Mouse (Mus musculus) stomach, embryonic 14.5 days (tissue): ENCODE data around the gene Pigs. TPM values are rescaled to one million over a fixed set of nuclear protein-coding genes. Genes with fewer than 3 reads are reported as not detected.

ENCODE experiments used
- ATAC-seq: fragments of 200-750 bp; cut with Nextera tagmentation; 2 replicates; pipeline ENCODE4 v1.8.0; 2017; ENCODE audit warnings: low read depth, moderate TSS enrichment; ENCODE audit not compliant: insufficient number of reproducible peaks, insufficient read depth, low FRiP score
- H3K27ac ChIP-seq: fragments of 300-500 bp; sonication (generic); 2 replicates; pipeline ENCODE4 v1.5.1; 2014; ENCODE audit warnings: mild to moderate bottlenecking, low read length, moderate library complexity, mixed read lengths
- H3K27me3 ChIP-seq: fragments of 300-500 bp; sonication (generic); 2 replicates; pipeline ENCODE4 v1.6.1; 2014; ENCODE audit warnings: low read length, control low read depth, mixed read lengths; ENCODE audit not compliant: control insufficient read depth, insufficient read depth
- H3K36me3 ChIP-seq: fragments of 300-500 bp; sonication (generic); 2 replicates; pipeline ENCODE4 v1.6.1; 2014; ENCODE audit warnings: mild to moderate bottlenecking, control low read depth, low read length, moderate library complexity, mixed read lengths; ENCODE audit not compliant: control insufficient read depth, insufficient read depth
- H3K4me1 ChIP-seq: fragments of 300-500 bp; sonication (generic); 2 replicates; pipeline ENCODE4 v1.6.1; 2014; ENCODE audit warnings: low read length, control low read depth, mixed read lengths; ENCODE audit not compliant: control insufficient read depth, insufficient read depth
- H3K4me2 ChIP-seq: fragments of 300-500 bp; sonication (generic); replicated peaks from 2 replicates; pipeline ENCODE4 v1.6.1; 2014; ENCODE audit warnings: low read depth, low read length, control low read depth
- H3K4me3 ChIP-seq: fragments of 300-500 bp; sonication (generic); 2 replicates; pipeline ENCODE4 v1.5.1; 2014; ENCODE audit warnings: low read depth, low read length, control low read depth
- H3K9ac ChIP-seq: fragments of 300-500 bp; sonication (generic); replicated peaks from 2 replicates; pipeline ENCODE4 v1.6.1; 2014; ENCODE audit warnings: low read depth, mild to moderate bottlenecking, control low read depth, low read length, moderate library complexity, mixed read lengths
- H3K9me3 ChIP-seq: fragments of 300-500 bp; sonication (generic); 2 replicates; pipeline ENCODE4 v1.6.1; 2016; ENCODE audit warnings: low read depth, low read length, control low read depth; ENCODE audit not compliant: control insufficient read depth
- WGBS: fragments of 180-500 bp; shearing (Covaris S2); extraction: QIAGEN DNeasy Blood & Tissue Kit; methylation state at CpG from one replicate; pipeline ENCODE4 v1.1.7; 2014; 5-methylcytosine and 5-hydroxymethylcytosine counted together
- polyA plus RNA-seq: library from polyadenylated mRNA; unstranded; fragments of >200 nt; fragmentation: Nextera tagmentation; extraction: Ambion mirVana; gene quantifications from 2 replicates; pipeline ENCODE4 v1.2.1, GENCODE M21; 2014

Gene Pigs
- polyA plus RNA-seq, 1 experiment from 2014 or later, result 67.7 TPM

DNA sequence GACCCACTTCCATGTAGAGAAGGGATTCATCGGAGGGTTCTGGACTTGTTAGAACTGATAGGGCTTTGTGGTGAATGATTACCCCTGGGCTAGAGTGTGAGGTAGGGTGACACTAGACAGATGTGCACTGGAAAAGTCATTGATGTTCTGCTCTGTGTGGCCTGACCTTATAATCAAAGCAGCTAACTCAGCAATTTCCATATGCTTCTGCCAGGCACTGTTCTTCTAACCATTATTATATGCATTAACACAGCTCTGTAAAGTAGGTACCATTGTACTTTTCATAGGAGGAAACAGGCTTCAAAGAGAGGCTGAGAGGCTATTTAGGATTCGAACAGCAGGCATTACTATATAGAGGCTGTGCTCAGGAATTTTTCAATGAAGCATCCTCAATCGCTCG, 1.0 kb upstream of the Pigs start:
- no peak overlapping the region for H3K4me2 ChIP-seq
- no peaks in the 10 kb centered on the region for H3K36me3 ChIP-seq
- no peak overlapping the region for H3K4me3 ChIP-seq
- no peak for ATAC-seq
- 0 out of 2 replicates have a peak, but pooled peaks cover 3% of the 10 kb centered on the region for H3K4me1 ChIP-seq
- H3K9me3 ChIP-seq, result no peaks in the 10 kb centered on the region
- no peak overlapping the region for H3K9ac ChIP-seq
- no peak overlapping the region for H3K27ac ChIP-seq
- no peaks in the 10 kb centered on the region for H3K27me3 ChIP-seq
- WGBS, result 93% methylated on average over 4 of the region's 4 CpGs

DNA sequence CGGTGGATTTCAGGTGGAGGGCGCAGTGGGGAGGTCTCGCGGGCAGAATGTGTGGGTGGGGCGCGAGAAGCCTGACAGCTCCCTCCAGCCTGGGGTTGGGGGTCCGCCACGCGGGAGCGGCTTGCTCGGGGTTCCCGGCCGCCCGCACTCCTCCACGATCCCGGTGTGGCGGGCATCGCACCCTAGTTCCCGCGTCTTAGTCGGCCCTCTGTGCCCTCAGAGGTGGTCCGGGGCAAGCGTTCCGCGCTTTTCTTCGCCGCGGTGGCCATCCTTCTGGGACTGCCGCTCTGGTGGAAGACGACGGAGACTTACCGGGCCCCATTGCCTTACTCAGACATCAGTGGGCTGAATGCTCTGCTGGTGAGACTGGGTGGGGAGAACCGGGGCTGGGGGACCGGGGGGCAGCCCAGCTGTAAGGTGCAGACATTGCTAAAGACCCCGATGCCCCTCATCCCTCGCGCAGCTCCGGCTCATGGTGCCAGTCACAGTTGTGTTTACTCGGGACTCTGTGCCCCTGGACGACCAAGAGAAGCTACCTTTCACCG, 369 bp downstream of the Pigs start:
- Histone ChIP-seq H3K9ac (peak overlapping the region; percentile 60), H3K27me3 (no peaks in the 10 kb centered on the region), H3K4me1 (no peaks in the 10 kb centered on the region), H3K9me3 (no peaks in the 10 kb centered on the region), H3K4me2 (peak overlapping the region; percentile 89), H3K27ac (no peak overlapping the region), H3K4me3 (peak overlapping the region; percentile 77), H3K36me3 (no peaks in the 10 kb centered on the region)
- under 1% methylated on average over 37 of the region's 41 CpGs for WGBS
- ATAC-seq, result peak; percentile 46

DNA sequence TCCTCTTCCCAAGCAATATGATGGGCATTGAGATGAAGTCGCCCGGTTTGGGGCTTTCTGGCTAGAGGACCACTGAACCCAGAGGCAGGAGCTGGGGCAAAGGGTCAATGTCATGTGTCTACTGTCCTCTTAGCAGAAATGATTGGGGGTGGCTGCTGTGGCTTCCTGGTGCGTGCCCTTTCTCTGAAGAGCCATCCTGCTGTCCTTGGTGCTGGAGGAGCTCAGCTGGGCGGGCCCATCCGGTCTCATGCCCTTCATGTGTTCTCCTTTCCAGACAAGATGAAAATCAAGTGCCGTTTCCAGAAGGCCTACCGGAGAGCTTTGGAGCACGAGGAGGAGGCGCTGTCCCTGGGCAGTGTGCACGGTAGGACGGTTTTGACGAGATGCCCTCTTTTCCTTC, 4.5 kb downstream of the Pigs start:
- Histone ChIP-seq H3K36me3 (peaks cover 14% of the 10 kb centered on the region), H3K27me3 (no peaks in the 10 kb centered on the region), H3K9ac (no peak overlapping the region), H3K4me2 (no peak overlapping the region), H3K4me1 (no peaks in the 10 kb centered on the region), H3K4me3 (no peak overlapping the region), H3K27ac (no peak overlapping the region), H3K9me3 (no peaks in the 10 kb centered on the region)
- 93% methylated on average over 12 of the region's 12 CpGs for WGBS
- ATAC-seq, result no peak

DNA sequence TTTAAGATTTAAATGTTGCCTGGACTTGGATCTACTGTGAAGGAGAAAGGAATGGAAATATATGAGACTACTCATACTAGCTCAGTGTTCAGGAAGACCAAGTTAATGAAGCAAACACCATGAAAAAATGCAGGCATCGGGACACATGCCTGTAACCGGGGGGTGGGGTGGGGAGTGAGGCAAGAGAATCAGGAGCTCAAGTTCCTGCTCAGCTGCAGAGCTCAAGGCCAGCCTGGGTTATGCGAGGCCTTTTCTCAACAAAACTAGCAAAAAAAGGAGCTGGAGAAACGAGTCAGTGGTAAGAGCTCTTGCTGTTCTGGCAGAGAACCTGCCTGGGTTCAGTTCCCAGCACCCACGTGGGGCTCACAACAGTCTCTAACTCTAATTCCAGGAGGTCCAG, 5.8 kb downstream of the Pigs start:
- no peaks in the 10 kb centered on the region for H3K4me1 ChIP-seq
- no peak overlapping the region for H3K27ac ChIP-seq
- peaks cover 15% of the 10 kb centered on the region for H3K36me3 ChIP-seq
- H3K9me3 ChIP-seq, result no peaks in the 10 kb centered on the region
- H3K27me3 ChIP-seq, result no peaks in the 10 kb centered on the region
- no peak overlapping the region for H3K4me2 ChIP-seq
- H3K9ac ChIP-seq, result no peak overlapping the region
- no peak overlapping the region for H3K4me3 ChIP-seq
- no peak for ATAC-seq
- WGBS, result 89% methylated on average over 5 of the region's 5 CpGs

DNA sequence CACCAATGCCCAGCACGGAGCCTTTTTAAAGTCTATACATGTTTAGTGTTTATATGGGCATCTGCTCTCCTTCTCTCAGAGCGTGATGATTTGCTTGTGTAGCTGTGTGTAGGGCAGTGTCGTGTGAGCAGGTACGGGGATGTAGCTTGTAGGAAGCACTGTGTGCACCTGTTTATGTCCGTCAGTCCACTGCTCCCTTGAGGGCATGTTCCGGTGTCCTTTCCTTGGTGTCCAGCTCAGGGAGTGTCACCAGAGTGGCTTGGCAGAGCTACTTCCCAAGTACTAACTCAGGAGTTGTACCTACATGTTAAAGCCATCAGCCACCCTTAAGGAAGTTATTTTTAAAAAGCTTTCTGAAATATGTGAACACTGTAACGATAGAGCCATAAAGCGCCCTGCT, 8.8 kb downstream of the Pigs start:
- Histone ChIP-seq H3K4me1 (no peaks in the 10 kb centered on the region), H3K27me3 (no peaks in the 10 kb centered on the region), H3K27ac (no peak overlapping the region), H3K36me3 (peaks cover 17% of the 10 kb centered on the region), H3K4me3 (no peak overlapping the region), H3K4me2 (no peak overlapping the region), H3K9me3 (no peaks in the 10 kb centered on the region), H3K9ac (no peak overlapping the region)
- WGBS, result 92% methylated on average over 8 of the region's 8 CpGs
- ATAC-seq, result no peak

DNA sequence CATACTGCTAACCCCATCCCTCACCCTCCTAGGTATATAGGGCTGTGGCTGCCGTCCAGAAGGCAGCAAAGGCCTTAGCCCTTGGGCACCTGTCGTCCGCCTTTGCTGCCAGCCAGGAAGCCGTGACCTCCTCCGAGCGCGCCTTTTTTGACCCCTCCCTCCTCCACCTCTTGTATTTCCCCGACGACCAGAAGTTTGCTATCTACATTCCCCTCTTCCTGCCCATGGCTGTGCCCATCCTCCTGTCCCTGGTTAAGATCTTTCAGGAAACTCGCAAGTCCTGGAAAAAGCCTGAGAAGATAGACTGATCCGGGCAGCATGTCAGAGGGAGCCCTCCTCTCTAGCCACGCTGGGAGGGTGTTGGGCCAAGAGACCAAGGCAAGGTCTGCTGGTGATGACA, 13.5 kb downstream of the Pigs start:
- H3K4me1 ChIP-seq, result peaks cover 19% of the 10 kb centered on the region
- H3K4me3 ChIP-seq, result no peak overlapping the region
- H3K9me3 ChIP-seq, result no peaks in the 10 kb centered on the region
- no peak overlapping the region for H3K27ac ChIP-seq
- H3K4me2 ChIP-seq, result no peak overlapping the region
- no peaks in the 10 kb centered on the region for H3K27me3 ChIP-seq
- no peak for ATAC-seq
- H3K36me3 ChIP-seq, result peaks cover 6% of the 10 kb centered on the region
- H3K9ac ChIP-seq, result no peak overlapping the region
- 79% methylated on average over 12 of the region's 12 CpGs for WGBS

DNA sequence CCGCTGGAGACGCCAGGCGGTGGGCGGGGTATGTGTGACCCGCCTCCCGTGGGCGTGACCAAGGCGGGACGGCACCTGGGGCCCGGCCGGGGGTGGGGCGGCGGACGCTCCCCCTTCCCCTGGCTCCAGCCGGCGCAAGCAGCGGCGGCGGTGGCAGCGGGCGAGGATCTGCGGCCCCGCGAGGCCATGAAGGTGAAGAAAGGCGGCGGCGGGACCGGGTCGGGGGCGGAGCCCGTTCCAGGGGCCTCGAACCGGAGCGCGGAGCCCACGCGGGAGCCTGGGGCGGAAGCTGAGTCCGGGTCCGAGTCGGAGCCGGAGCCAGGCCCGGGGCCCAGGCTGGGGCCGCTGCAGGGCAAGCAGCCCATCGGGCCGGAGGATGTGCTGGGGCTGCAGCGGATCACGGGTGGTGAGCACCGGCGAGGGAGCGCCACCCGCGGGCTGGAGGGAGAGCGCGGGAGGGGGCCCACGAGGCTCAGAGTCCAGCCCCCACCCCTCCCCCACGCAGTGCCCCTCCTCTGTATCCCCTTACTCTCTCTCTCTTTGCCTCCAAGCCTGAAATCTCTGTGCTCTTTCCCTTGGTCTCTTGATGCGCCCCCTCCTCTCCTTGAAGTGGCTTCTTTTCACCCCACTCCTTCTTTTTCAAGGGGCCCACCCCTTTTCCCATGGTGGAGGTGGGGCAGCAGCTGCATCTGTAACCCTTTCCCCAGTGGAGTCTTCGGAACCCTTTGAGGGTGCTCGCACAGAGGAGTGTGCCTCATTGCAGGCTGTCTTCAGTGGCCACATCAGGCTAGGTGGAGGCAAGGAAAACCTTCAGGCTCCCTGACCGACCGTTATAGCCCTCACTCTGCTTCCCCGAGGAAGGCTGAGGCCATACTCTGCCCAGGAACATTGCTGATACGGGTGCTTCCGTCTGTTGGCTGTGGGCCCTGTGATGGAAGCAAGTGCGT, 15.4 kb downstream of the Pigs start, which contains the start of gene Unc119:
Unc119 (plus strand) TSS at position 102 of the 947 bp plus-strand sequence.
- Histone ChIP-seq H3K4me2 (peak within 1 kb of the TSS; percentile 84), H3K4me1 (peaks cover 19% of the 10 kb centered on the region), H3K27me3 (no peaks in the 10 kb centered on the region), H3K36me3 (peaks cover 10% of the 10 kb centered on the region), H3K9ac (peak within 1 kb of the TSS; percentile 87), H3K4me3 (peak within 1 kb of the TSS; percentile 94), H3K9me3 (no peaks in the 10 kb centered on the region), H3K27ac (peak within 1 kb of the TSS; percentile 87)
- peak; percentile 86 for ATAC-seq
- WGBS, result 1% methylated on average over 66 of the region's 66 CpGs

DNA sequence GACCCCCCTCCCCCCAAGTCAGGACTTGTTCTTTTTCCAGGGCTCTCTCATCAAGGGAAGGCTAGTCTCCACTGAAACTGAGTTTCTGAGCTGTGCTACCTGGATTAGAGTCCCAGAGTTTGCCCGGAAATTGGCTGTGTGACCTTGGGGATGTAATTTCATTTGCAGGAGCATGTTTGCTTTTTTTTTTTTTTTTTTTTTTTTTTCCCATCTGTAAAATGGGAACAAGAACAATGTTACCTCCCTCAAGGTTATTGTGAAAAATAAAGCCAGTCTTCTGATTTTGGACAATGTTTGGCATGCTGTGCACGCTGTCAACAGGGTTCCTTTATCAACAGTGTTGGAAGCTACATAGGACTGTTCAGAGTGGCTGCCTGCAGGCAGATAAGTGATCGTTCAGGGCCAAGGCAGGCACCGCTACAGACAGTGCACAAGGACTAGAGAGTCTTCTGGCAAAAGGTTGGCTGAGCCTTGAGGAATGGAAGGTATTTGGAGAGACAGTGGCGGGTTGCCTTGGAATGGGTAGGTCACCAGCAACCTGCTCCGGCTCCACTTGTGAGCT, 16.2 kb downstream of the Pigs start:
- Histone ChIP-seq H3K9ac (no peak overlapping the region; the same call in 1 of the 2 replicates), H3K27ac (peak overlapping the region; percentile 87), H3K9me3 (no peaks in the 10 kb centered on the region), H3K4me2 (peak overlapping the region; percentile 84), H3K4me1 (peaks cover 19% of the 10 kb centered on the region), H3K36me3 (peaks cover 10% of the 10 kb centered on the region), H3K4me3 (peak overlapping the region; percentile 94), H3K27me3 (no peaks in the 10 kb centered on the region)
- ATAC-seq, result no peak
- WGBS, result 66% methylated on average over 6 of the region's 6 CpGs
